Mouse (Mus musculus) MEL (cell line): ENCODE measurements at regions not wholly inside any gene's neighbourhood (a gene's known extent, or its start where the extent isn't known, plus 50 kb on each side); places are given as distances from the start of the nearest gene placed in this dataset.

Source experiments
- CHD2 ChIP-seq: IDR thresholded peaks from 2 replicates; pipeline ENCODE4 v1.6.1; 2011; ENCODE audit warnings: low read length, improper control_type of control experiment
- CTCF ChIP-seq, 3 experiments: IDR thresholded peaks in 2 of 3; conservative IDR thresholded peaks in 1 of 3; 2 replicates each; pipeline ENCODE4 v1.5.1; 2011 to 2012; ENCODE audit warnings: low read length in 3 of 3, low read depth in 2 of 3, mild to moderate bottlenecking in 2 of 3, improper control_type of control experiment in 1 of 3, inconsistent platforms in 1 of 3, mixed read lengths in 1 of 3, moderate library complexity in 1 of 3; ENCODE audit not compliant: control insufficient read depth in 1 of 3, insufficient read depth in 1 of 3, poor library complexity in 1 of 3, severe bottlenecking in 1 of 3
- MXI1 ChIP-seq: IDR thresholded peaks from 2 replicates; pipeline ENCODE4 v1.6.1; 2011; ENCODE audit warnings: mild to moderate bottlenecking, low read depth, low read length, improper control_type of control experiment
- MYC ChIP-seq: IDR thresholded peaks from 2 replicates; pipeline ENCODE4 v1.6.1; 2011; ENCODE audit warnings: low read depth, mild to moderate bottlenecking, low read length, improper control_type of control experiment, moderate library complexity

GRCm38 (mm10) chr12:65456956-65457355 lies 231.6 kb downstream of the Wdr20rt start:
- TF ChIP-seq MYC (no peak), CHD2 (no peak), MXI1 (no peak), CTCF (IDR thresholded peaks at IDR 0.05 in 2 of 3, conservative IDR thresholded peaks at IDR 0.05 in 1 of 3; ENCODE audit: control insufficient read depth in 1 of 3, insufficient read depth in 1 of 3, low read depth in 2 of 3, low read length in 3 of 3, poor library complexity in 1 of 3, severe bottlenecking in 1 of 3) (no peak)
